Mouse (Mus musculus): ENCODE results near the gene Acadm. TPM values are rescaled to one million over a fixed set of nuclear protein-coding genes. Genes with fewer than 3 reads are reported as not detected.

Gene Acadm
- polyA plus RNA-seq, 1 experiment = 15.4 TPM

- DNase-seq (ENCODE audit: low read depth in 1 of 2, low spot score in 2 of 2) = no peak
- H3K4me1 ChIP-seq (ENCODE audit: control insufficient read depth, insufficient read depth, insufficient read length) = peaks cover 2% of the 10 kb centered on the region; the same call in 1 of the 2 replicates
- peaks cover 14% of the 10 kb centered on the region for H3K27me3 ChIP-seq (ENCODE audit: control insufficient read depth, insufficient read depth, low read length)
- H3K4me3 ChIP-seq (ENCODE audit: extremely low read depth, insufficient read depth, insufficient read length) = peak within 1 kb of the TSS; percentile 36; the same call in 1 of the 2 replicates
- TF ChIP-seq CTCF (IDR thresholded peaks at IDR 0.05; ENCODE audit: extremely low read depth, insufficient read depth, insufficient read length, insufficient replicate concordance) (no peak), POLR2A (IDR thresholded peaks at IDR 0.05; ENCODE audit: low read depth, low read length) (no peak)
- 5% methylated on average over 57 of the region's 66 CpGs for WGBS
- H3K27ac ChIP-seq (ENCODE audit: insufficient read depth, low read length) = no peak within 1 kb of the TSS
- H3K36me3 ChIP-seq (ENCODE audit: control insufficient read depth, insufficient read depth, low read length) = no peaks in the 10 kb centered on the region
Measured at GRCm38 (mm10) chr3:153973171-153973948, 28.9 kb upstream of the Acadm start, which contains the start of gene Slc44a5. Gene Slc44a5, plus strand, starts transcription at chr3:153973436.

DNA sequence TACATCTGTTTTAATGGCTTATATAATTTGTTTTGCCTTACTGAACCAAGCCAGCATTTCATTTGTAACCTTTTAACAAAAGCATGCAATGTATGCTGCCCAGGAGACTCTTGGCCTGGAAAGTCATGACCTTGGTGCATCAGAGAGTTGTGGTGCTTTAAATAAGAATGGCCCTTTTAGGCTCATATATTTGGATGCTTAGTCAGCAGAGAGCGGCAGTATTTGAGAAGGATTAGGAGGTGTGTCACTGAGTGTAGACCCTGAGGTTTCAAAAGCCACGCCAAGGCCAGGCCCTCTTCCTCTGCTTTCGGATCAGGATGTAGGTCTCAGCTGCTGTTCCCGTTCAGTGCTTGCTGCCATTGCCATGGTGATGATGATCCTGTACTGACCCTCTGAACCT lies 25.0 kb upstream of the Acadm start:
- Histone ChIP-seq H3K36me3 (ENCODE audit: control insufficient read depth, insufficient read depth, low read length) (no peaks in the 10 kb centered on the region), H3K27ac (ENCODE audit: insufficient read depth, low read length) (no peak overlapping the region), H3K4me1 (ENCODE audit: control insufficient read depth, insufficient read depth, insufficient read length) (no peaks in the 10 kb centered on the region), H3K4me3 (ENCODE audit: extremely low read depth, insufficient read depth, insufficient read length) (no peak overlapping the region), H3K27me3 (ENCODE audit: control insufficient read depth, insufficient read depth, low read length) (peaks cover 13% of the 10 kb centered on the region)
- 87% methylated on average over 4 of the region's 4 CpGs for WGBS
- no peak for DNase-seq (ENCODE audit: low read depth in 1 of 2, low spot score in 2 of 2)
- TF ChIP-seq CTCF (IDR thresholded peaks at IDR 0.05; ENCODE audit: extremely low read depth, insufficient read depth, insufficient read length, insufficient replicate concordance) = no peak
- no peak for TF ChIP-seq POLR2A (IDR thresholded peaks at IDR 0.05; ENCODE audit: low read depth, low read length)

GRCm38 (mm10) chr3:153968549-153968948 lies 24.1 kb upstream of the Acadm start:
- Histone ChIP-seq H3K27me3 (ENCODE audit: control insufficient read depth, insufficient read depth, low read length) (peaks cover 9% of the 10 kb centered on the region), H3K27ac (ENCODE audit: insufficient read depth, low read length) (no peak overlapping the region), H3K36me3 (ENCODE audit: control insufficient read depth, insufficient read depth, low read length) (no peaks in the 10 kb centered on the region), H3K4me3 (ENCODE audit: extremely low read depth, insufficient read depth, insufficient read length) (no peak overlapping the region), H3K4me1 (ENCODE audit: control insufficient read depth, insufficient read depth, insufficient read length) (no peaks in the 10 kb centered on the region)
- peak in 1 of 2 experiments; percentile 23 for DNase-seq (ENCODE audit: low read depth in 1 of 2, low spot score in 2 of 2)
- 70% methylated on average over 4 of the region's 4 CpGs for WGBS
- TF ChIP-seq CTCF (IDR thresholded peaks at IDR 0.05; ENCODE audit: extremely low read depth, insufficient read depth, insufficient read length, insufficient replicate concordance) (no peak), POLR2A (IDR thresholded peaks at IDR 0.05; ENCODE audit: low read depth, low read length) (no peak)

DNA sequence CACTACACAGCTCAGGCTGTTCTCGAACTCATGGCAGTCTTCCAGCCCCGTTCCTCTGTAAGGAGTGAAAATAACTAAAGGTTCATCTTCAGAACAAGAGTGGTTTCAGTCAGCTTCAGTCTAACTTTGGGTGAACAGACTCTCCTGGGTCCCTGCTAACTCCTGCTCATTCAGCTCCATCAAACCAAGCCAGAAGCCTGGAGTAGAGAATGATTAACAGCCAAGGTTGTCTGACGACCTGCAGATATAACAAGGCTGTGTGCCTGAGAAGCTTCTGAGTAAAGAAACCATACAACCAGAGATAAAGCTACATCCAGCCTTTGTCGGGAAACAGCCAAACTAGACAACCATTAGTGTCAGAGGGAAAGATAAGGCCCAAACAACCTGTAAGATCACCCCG lies 23.0 kb upstream of the Acadm start:
- Histone ChIP-seq H3K36me3 (ENCODE audit: control insufficient read depth, insufficient read depth, low read length) (no peaks in the 10 kb centered on the region), H3K4me3 (ENCODE audit: extremely low read depth, insufficient read depth, insufficient read length) (no peak overlapping the region), H3K27ac (ENCODE audit: insufficient read depth, low read length) (no peak overlapping the region), H3K4me1 (ENCODE audit: control insufficient read depth, insufficient read depth, insufficient read length) (no peaks in the 10 kb centered on the region), H3K27me3 (ENCODE audit: control insufficient read depth, insufficient read depth, low read length) (no peaks in the 10 kb centered on the region)
- 83% methylated on average over 5 of the region's 5 CpGs for WGBS
- DNase-seq (ENCODE audit: low read depth in 1 of 2, low spot score in 2 of 2) = no peak
- TF ChIP-seq POLR2A (IDR thresholded peaks at IDR 0.05; ENCODE audit: low read depth, low read length) (no peak), CTCF (IDR thresholded peaks at IDR 0.05; ENCODE audit: extremely low read depth, insufficient read depth, insufficient read length, insufficient replicate concordance) (no peak)

DNA sequence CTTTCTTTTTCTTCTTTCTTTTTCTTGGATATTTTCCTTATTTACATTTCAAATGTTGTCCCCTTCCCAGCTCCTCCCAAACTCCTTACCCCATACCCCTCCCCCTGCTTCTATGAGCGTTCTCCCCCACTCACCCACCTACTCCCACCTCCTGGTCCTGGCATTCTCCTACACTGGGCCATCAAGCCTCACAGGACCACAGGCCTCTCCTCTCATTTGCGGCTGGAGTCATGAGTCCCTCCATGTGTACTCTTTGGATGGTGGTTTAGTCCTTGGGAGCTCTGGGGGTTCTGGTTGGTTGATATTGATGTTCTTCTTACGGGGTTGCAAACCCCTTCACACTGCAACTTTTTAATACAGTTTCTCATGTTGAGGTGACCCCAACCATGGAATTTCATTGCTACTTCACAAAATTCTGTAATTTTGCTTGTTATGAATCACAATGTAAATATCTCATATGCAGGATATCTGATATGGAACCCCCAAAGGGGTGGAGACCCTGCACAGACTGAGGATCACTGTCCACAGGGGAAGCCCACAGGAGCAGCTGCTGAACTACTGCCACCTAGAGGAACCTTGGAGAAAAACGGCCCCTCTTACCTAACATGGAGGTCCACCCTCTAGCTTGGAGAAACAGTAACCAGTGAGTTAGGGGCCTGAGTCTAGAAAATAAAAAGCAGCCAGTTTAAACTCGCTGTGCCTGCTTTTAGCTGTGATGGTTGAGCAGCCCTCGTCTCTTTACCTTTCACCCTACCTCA lies 17.4 kb upstream of the Acadm start:
- no peak for DNase-seq (ENCODE audit: low read depth in 1 of 2, low spot score in 2 of 2)
- no peak overlapping the region for H3K27ac ChIP-seq (ENCODE audit: insufficient read depth, low read length)
- 68% methylated on average over 6 of the region's 6 CpGs for WGBS
- no peaks in the 10 kb centered on the region for H3K27me3 ChIP-seq (ENCODE audit: control insufficient read depth, insufficient read depth, low read length)
- H3K4me1 ChIP-seq (ENCODE audit: control insufficient read depth, insufficient read depth, insufficient read length) = no peaks in the 10 kb centered on the region
- H3K36me3 ChIP-seq (ENCODE audit: control insufficient read depth, insufficient read depth, low read length) = no peaks in the 10 kb centered on the region
- TF ChIP-seq CTCF (IDR thresholded peaks at IDR 0.05; ENCODE audit: extremely low read depth, insufficient read depth, insufficient read length, insufficient replicate concordance) = peak; percentile 13; the same call in 1 of the 2 replicates
- TF ChIP-seq POLR2A (IDR thresholded peaks at IDR 0.05; ENCODE audit: low read depth, low read length) = no peak
- no peak overlapping the region for H3K4me3 ChIP-seq (ENCODE audit: extremely low read depth, insufficient read depth, insufficient read length)

DNA sequence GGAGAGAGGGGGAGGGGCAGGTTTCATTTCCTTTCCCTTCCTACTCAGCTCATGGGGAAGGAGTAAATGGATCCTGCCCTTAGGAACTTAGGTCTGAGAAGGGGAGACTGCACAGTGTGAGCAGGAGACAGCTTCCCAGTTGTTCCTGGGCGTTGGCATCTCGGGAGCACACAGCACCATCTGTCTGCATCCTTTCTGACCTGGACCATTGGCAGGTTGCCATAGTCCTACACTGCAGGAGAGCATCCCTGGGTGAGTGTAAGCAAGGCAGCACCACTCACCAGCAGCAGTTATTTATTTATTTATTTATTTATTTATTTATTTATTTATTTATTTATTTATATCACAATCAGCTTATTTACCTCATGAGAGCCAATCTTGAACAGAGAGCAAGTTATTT lies 16.5 kb upstream of the Acadm start:
- TF ChIP-seq POLR2A (IDR thresholded peaks at IDR 0.05; ENCODE audit: low read depth, low read length) (no peak), CTCF (IDR thresholded peaks at IDR 0.05; ENCODE audit: extremely low read depth, insufficient read depth, insufficient read length, insufficient replicate concordance) (no peak)
- no peaks in the 10 kb centered on the region for H3K4me1 ChIP-seq (ENCODE audit: control insufficient read depth, insufficient read depth, insufficient read length)
- no peak for DNase-seq (ENCODE audit: low read depth in 1 of 2, low spot score in 2 of 2)
- no peaks in the 10 kb centered on the region for H3K27me3 ChIP-seq (ENCODE audit: control insufficient read depth, insufficient read depth, low read length)
- 83% methylated on average over 2 of the region's 2 CpGs for WGBS
- no peak overlapping the region for H3K27ac ChIP-seq (ENCODE audit: insufficient read depth, low read length)
- no peaks in the 10 kb centered on the region for H3K36me3 ChIP-seq (ENCODE audit: control insufficient read depth, insufficient read depth, low read length)
- no peak overlapping the region for H3K4me3 ChIP-seq (ENCODE audit: extremely low read depth, insufficient read depth, insufficient read length)
